Mouse (Mus musculus): ENCODE results near the gene Col2a1.

Gene Col2a1

GRCm38 (mm10) chr15:97927821-97928220, 76.7 kb downstream of the Col2a1 start:
- intact Hi-C loops (cut with DNase I), result no loop called here

- intact Hi-C loops (cut with DNase I), result no loop called here
Observed at GRCm38 (mm10) chr15:97927018-97927417, 77.5 kb downstream of the Col2a1 start.

Measured in adrenal gland (tissue).